Mouse (Mus musculus) hindbrain, embryonic 10.5 days (tissue): ENCODE data around the gene Shq1. TPM values are rescaled to one million over a fixed set of nuclear protein-coding genes. Genes with fewer than 3 reads are reported as not detected.

Experiments used
- DNase-seq: peaks from one replicate; pipeline ENCODE4 v3.0.0-alpha.2; 2017; ENCODE audit warnings: low spot score
- H3K27ac ChIP-seq: fragments of 300-500 bp; sonication (generic); 2 replicates; pipeline ENCODE4 v1.5.1; 2016; ENCODE audit warnings: mild to moderate bottlenecking, moderate library complexity
- H3K27me3 ChIP-seq: fragments of 300-500 bp; sonication (generic); 2 replicates; pipeline ENCODE4 v1.6.1; 2016; ENCODE audit warnings: mild to moderate bottlenecking; ENCODE audit not compliant: poor library complexity, insufficient read depth, severe bottlenecking
- H3K36me3 ChIP-seq: fragments of 300-500 bp; sonication (generic); 2 replicates; pipeline ENCODE4 v1.6.1; 2016; ENCODE audit warnings: mild to moderate bottlenecking, moderate library complexity
- H3K4me1 ChIP-seq: fragments of 300-500 bp; sonication (generic); replicated peaks from 2 replicates; pipeline ENCODE4 v1.6.1; 2016; ENCODE audit warnings: mild to moderate bottlenecking
- H3K4me3 ChIP-seq: fragments of 300-500 bp; sonication (generic); 2 replicates; pipeline ENCODE4 v1.5.1; 2016; ENCODE audit warnings: mild to moderate bottlenecking, moderate library complexity
- H3K9me3 ChIP-seq: fragments of 300-500 bp; sonication (generic); 2 replicates; pipeline ENCODE4 v1.6.1; 2016; ENCODE audit warnings: mild to moderate bottlenecking, moderate library complexity
- WGBS: fragments of 180-500 bp; shearing (Covaris S2); methylation state at CpG from one replicate; pipeline ENCODE4 v1.1.7; 2016; 5-methylcytosine and 5-hydroxymethylcytosine counted together
- polyA plus RNA-seq: library from polyadenylated mRNA; unstranded; fragments of >200 nt; fragmentation: Nextera tagmentation; extraction: Ambion mirVana; gene quantifications from 2 replicates; pipeline ENCODE4 v1.2.1, GENCODE M21; 2016

The Shq1 gene
- polyA plus RNA-seq, 1 experiment from 2014 or later, result 19.1 TPM

- no peaks in the 10 kb centered on the region for H3K36me3 ChIP-seq
- H3K4me3 ChIP-seq, result no peak overlapping the region
- H3K9me3 ChIP-seq, result no peaks in the 10 kb centered on the region
- DNase-seq, result no peak
- H3K27ac ChIP-seq, result no peak overlapping the region
- WGBS, result 80% methylated on average over 5 of the region's 5 CpGs
- H3K27me3 ChIP-seq, result peaks cover 95% of the 10 kb centered on the region
- H3K4me1 ChIP-seq, result peaks cover 70% of the 10 kb centered on the region
Measured at GRCm38 (mm10) chr6:100520558-100521099, 150.3 kb downstream of the Shq1 start.

- H3K9me3 ChIP-seq, result no peaks in the 10 kb centered on the region
- H3K4me3 ChIP-seq, result no peak overlapping the region
- peaks cover 63% of the 10 kb centered on the region for H3K4me1 ChIP-seq
- no peaks in the 10 kb centered on the region for H3K36me3 ChIP-seq
- WGBS, result 71% methylated on average over 12 of the region's 12 CpGs
- no peak for DNase-seq
- H3K27me3 ChIP-seq, result peaks cover 95% of the 10 kb centered on the region
- H3K27ac ChIP-seq, result no peak overlapping the region
Measured at GRCm38 (mm10) chr6:100519837-100520236, 151.1 kb downstream of the Shq1 start.

Other genes starting within 250 kb of the Shq1 start
- 2.4 and 3.1 TPM in 2 replicates for gene Gxylt2, start 33.6 kb upstream of the Shq1 start, polyA plus RNA-seq
- 17.3 and 26.5 TPM in 2 replicates for gene Ppp4r2, start 162.5 kb upstream of the Shq1 start, polyA plus RNA-seq